8 mouse cellular contexts compared by ENCODE assay signal in genomic region chr10:81704531-81705301, GRCm38 (mm10). TPM values are rescaled to one million over a fixed set of nuclear protein-coding genes. Genes with fewer than 3 reads are reported as not detected.
A peak's percentile ranks its signal among the peaks of the same experiment; 100 is the strongest.
DNase-seq lines count a peak whose midpoint lies in the region; ATAC-seq and TF ChIP-seq lines count a peak whose summit lies in the region.
"Not testable (repeated sequence)": the region's sequence is repeated elsewhere in the genome, so short reads cannot be mapped to it uniquely, and the experiment has no call there.

Gene Zfp433 (plus strand): TSS chr10:81704825.

- peak; percentile 98 for ATAC-seq in CD4-positive, CD25-positive, alpha-beta regulatory T cell, adult 4 months
- ATAC-seq in hindbrain, embryonic 14.5 days (ENCODE audit: low FRiP score) = peak; percentile 100
- ATAC-seq in liver, embryonic 12.5 days = peak; percentile 100
- ATAC-seq in neural tube, embryonic 14.5 days (ENCODE audit: low read depth) = peak; percentile 100

- not testable (repeated sequence) for H3K27me3 ChIP-seq in heart, embryonic 10.5 days (ENCODE audit: insufficient read depth, poor library complexity, severe bottlenecking); hindbrain, embryonic 14.5 days (ENCODE audit: control insufficient read depth, insufficient read depth, low read length); liver, embryonic 12.5 days (replicated peaks); midbrain, embryonic 10.5 days (ENCODE audit: low read depth, poor library complexity, severe bottlenecking); neural tube, embryonic 14.5 days (ENCODE audit: control insufficient read depth, insufficient read depth, low read length)

- TF ChIP-seq POLR2A in embryonic fibroblast, embryonic 13.5 days (IDR thresholded peaks at IDR 0.05; ENCODE audit: low read depth, low read length) = not testable (repeated sequence)

- not testable (repeated sequence) for H3K4me1 ChIP-seq in embryonic fibroblast, embryonic 13.5 days (ENCODE audit: control insufficient read depth, insufficient read depth, low read length); heart, embryonic 10.5 days; hindbrain, embryonic 14.5 days (replicated peaks; ENCODE audit: control insufficient read depth, insufficient read depth, low read length); liver, embryonic 12.5 days; midbrain, embryonic 10.5 days; neural tube, embryonic 14.5 days (ENCODE audit: control insufficient read depth, insufficient read depth, low read length)

- H3K4me2 ChIP-seq in hindbrain, embryonic 14.5 days (replicated peaks); liver, embryonic 12.5 days; neural tube, embryonic 14.5 days (ENCODE audit: low read depth, low read length): not testable (repeated sequence)

- H3K27ac ChIP-seq in embryonic fibroblast, embryonic 13.5 days (ENCODE audit: insufficient read depth, low read length); heart, embryonic 10.5 days; hindbrain, embryonic 14.5 days; liver, embryonic 12.5 days; midbrain, embryonic 10.5 days (replicated peaks); neural tube, embryonic 14.5 days (ENCODE audit: low read depth, low read length): not testable (repeated sequence)

- not testable (repeated sequence) for H3K36me3 ChIP-seq in heart, embryonic 10.5 days; hindbrain, embryonic 14.5 days (replicated peaks; ENCODE audit: control insufficient read depth, insufficient read depth); liver, embryonic 12.5 days; midbrain, embryonic 10.5 days; neural tube, embryonic 14.5 days (ENCODE audit: control insufficient read depth, insufficient read depth, low read length)

- not testable (repeated sequence) for H3K9me3 ChIP-seq in heart, embryonic 10.5 days; hindbrain, embryonic 14.5 days (ENCODE audit: control insufficient read depth, low read length); liver, embryonic 12.5 days (replicated peaks); midbrain, embryonic 10.5 days (replicated peaks); neural tube, embryonic 14.5 days (ENCODE audit: control insufficient read depth, low read length)

- not testable (repeated sequence) for H3K9ac ChIP-seq in hindbrain, embryonic 14.5 days; liver, embryonic 12.5 days; neural tube, embryonic 14.5 days (replicated peaks; ENCODE audit: low read depth, low read length)

- not testable (repeated sequence) for DNase-seq in heart, embryonic 10.5 days (ENCODE audit: low spot score); hindbrain, embryonic 14.5 days (ENCODE audit: low spot score); layer of hippocampus, adult 8-10 months (ENCODE audit: low spot score in 2 of 2); midbrain, embryonic 10.5 days (ENCODE audit: low spot score)

- no CpG with 5 or more reads among the region's 46 CpGs for WGBS in heart, embryonic 10.5 days
- WGBS in hindbrain, embryonic 14.5 days = no CpG with 5 or more reads among the region's 46 CpGs
- no CpG with 5 or more reads among the region's 46 CpGs for WGBS in liver, embryonic 12.5 days (ENCODE audit: insufficient replicate concordance)
- WGBS in midbrain, embryonic 10.5 days = no CpG with 5 or more reads among the region's 46 CpGs
- no CpG with 5 or more reads among the region's 46 CpGs for WGBS in neural tube, embryonic 14.5 days

- H3K4me3 ChIP-seq in embryonic fibroblast, embryonic 13.5 days (ENCODE audit: insufficient read depth, low read length); heart, embryonic 10.5 days; hindbrain, embryonic 14.5 days (replicated peaks; ENCODE audit: low read length); liver, embryonic 12.5 days; midbrain, embryonic 10.5 days; neural tube, embryonic 14.5 days (ENCODE audit: low read depth, low read length): not testable (repeated sequence)

- not testable (repeated sequence) for TF ChIP-seq CTCF in embryonic fibroblast, embryonic 13.5 days (IDR thresholded peaks at IDR 0.05; ENCODE audit: borderline replicate concordance, insufficient read depth, low read length)

RNA-seq across cellular contexts. Expression of gene Zfp433, which starts in this region (rescaled TPM):
- 10 to 100 TPM; 18.0 to 19.1 TPM for polyA plus RNA-seq in CD4-positive, CD25-positive, alpha-beta regulatory T cell, adult 4 months (2017; shearing (Covaris generic))
- polyA plus RNA-seq in embryonic fibroblast, embryonic 13.5 days (2011; ENCODE audit: insufficient read length, low read depth, missing spikeins) = 11.8 and 14.4 TPM in 2 replicates
- 11.2 and 12.6 TPM in 2 replicates for polyA plus RNA-seq in heart, embryonic 10.5 days (2016; fragmentation: Nextera tagmentation; extraction: Ambion mirVana)
- polyA plus RNA-seq in hindbrain, embryonic 14.5 days (2014; fragmentation: Nextera tagmentation; extraction: Ambion mirVana) = 19.2 and 20.5 TPM in 2 replicates
- total RNA-seq in layer of hippocampus, adult 8-10 months (2022) = 10 to 100 TPM; 10.8 to 15.3 (median 12.2) TPM
- polyA plus RNA-seq in liver, embryonic 12.5 days (2016; fragmentation: Nextera tagmentation; extraction: Ambion mirVana) = 4.4 and 6.4 TPM in 2 replicates
- 18.8 and 19.0 TPM in 2 replicates for polyA plus RNA-seq in midbrain, embryonic 10.5 days (2016; fragmentation: Nextera tagmentation; extraction: Ambion mirVana)
- 19.6 and 23.5 TPM in 2 replicates for polyA plus RNA-seq in neural tube, embryonic 14.5 days (2014; fragmentation: Nextera tagmentation; extraction: Ambion mirVana)
